Mouse (Mus musculus): Measurements from ENCODE around the gene Btf3l4.

Gene Btf3l4

DNA sequence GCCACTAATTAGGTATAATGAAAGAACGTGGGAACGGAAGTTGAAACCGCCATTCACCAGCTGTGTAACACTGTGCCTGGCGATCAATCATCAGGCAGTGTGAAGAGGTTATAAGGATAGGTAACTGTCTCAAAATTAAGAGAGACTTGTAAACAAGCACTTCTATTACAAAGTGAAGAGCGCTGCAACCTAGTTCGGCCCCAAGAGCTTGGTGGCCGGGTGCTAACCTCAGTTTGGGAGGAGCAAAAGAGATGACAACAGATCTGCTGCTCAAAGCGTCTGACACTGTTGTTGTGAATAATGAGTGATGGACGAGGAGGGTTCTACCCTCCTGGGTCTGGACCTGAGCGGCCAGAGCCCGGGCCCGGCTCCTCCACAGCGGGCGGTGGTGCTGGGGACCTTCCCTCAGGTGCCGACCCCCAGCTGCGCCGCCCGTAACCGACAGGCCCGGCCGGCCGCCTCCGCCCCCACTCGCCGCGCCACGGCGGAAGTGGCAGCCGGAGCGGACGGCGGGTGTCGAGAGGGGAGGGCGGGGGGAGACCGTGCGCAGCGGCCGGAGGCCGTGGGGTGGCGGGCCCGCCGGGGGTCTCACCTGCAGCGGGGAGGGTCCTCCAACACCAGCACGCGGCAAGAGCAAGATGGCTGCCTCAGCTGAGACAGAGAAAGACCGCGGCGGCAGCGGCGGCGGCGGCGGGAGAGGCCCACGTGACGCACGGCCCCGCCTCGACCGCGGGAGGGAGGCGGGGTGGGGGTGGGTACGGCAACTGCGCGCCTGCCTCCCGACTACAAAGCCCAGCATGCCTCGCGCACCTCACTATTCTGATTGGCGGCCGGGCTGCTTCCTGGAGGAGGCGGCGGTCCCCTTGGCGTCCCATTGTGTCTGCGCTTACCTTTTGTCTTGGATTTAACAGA is at the start of gene Btf3l4:
Gene Btf3l4 (minus strand): TSS at position 699 of the 912 bp plus-strand sequence.
- peak; percentile 92 for DNase-seq

DNA sequence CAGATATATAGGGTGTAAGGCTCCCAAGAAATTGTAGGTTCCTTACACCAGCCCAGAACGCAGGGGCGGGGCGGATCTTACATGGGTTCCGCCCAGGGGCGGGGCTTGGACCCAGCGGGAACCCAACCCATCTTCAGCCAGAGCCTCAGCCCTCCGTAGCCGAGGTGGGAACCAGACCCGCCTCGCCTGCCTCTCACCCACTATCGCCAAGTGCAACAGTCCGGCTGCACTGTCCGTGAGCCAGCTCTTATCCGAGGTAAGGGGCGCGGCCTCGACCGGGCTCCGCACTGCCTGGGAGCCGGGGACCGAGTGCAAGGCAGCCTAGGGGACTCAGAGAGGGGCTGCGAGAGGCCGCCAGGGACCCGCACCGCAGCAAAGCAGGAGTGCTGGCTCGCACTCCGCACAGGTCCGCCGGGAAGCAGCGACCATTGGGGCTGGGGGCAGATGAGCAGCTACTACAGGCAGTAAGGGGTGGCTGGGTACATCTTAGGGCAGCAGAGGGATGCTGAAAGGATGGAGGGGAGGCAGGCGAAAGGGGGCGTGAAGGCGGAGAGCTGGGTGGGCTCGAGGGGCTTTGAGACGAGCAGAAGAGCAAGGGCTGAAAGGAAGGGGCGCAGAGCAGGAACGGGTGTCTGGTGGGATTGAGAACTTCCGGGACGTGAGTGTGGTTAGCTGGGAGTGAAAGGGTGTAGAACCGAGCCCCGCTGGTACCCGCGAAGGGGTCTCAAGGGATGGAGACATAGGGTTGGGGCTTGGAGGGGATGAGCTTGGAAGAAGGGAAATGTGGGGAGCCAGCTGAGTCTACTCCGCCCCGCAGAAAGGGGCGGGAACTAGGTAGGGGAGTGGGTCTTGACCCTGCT is 45.8 kb upstream of the Btf3l4 start, which contains the start of gene Rab3b:
Gene Rab3b (plus strand): TSS at position 101 of the 860 bp plus-strand sequence.
- peak; percentile 11 for DNase-seq

DNA sequence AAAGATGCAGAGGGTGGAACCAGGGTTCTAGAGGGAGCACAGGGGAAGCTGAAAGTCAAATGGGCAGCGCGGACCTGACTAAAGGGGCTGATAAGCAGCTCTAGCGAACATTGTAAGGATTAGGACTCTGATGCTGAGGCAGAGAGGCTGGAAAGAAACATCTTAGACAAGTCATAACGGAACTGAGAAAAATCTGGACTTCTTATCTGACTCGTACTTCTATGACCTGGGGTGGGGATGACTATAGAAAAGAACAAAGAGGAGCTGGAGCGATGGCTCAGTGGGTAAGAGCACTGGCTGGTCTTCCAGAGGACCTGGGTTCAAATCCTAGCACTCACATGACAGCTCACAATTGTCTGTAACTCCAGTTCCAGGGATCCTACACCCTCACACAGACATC is 44.5 kb upstream of the Btf3l4 start:
- no peak for DNase-seq

- DNase-seq: no peak
Observed at GRCm38 (mm10) chr4:108873746-108874145, 40.3 kb upstream of the Btf3l4 start.

GRCm38 (mm10) chr4:108869730-108870374 is 36.4 kb upstream of the Btf3l4 start:
- DNase-seq: peak; percentile 69

GRCm38 (mm10) chr4:108866806-108867205 is 33.4 kb upstream of the Btf3l4 start:
- no peak for DNase-seq

DNA sequence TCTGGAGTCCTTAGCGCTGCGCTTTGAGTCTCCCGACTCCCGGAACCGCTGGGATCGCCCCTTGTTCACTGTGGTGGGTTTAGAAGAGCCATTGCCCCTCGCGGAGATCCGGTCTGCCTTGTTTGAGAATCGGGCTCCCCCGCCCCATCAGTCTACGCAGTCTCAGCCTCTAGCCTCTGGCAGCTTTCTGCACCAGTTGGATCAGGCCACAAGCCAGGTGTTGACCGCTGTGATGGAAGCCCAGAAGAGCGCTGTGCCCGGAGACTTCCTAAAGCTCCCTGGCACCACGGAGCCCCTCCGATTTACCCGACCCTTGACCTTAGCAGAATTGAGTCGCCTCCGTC is 15.1 kb upstream of the Btf3l4 start, which contains the start of gene A730015C16Rik:
Gene A730015C16Rik (minus strand): TSS at position 115 of the 344 bp plus-strand sequence.
- peak; percentile 47 for DNase-seq

DNA sequence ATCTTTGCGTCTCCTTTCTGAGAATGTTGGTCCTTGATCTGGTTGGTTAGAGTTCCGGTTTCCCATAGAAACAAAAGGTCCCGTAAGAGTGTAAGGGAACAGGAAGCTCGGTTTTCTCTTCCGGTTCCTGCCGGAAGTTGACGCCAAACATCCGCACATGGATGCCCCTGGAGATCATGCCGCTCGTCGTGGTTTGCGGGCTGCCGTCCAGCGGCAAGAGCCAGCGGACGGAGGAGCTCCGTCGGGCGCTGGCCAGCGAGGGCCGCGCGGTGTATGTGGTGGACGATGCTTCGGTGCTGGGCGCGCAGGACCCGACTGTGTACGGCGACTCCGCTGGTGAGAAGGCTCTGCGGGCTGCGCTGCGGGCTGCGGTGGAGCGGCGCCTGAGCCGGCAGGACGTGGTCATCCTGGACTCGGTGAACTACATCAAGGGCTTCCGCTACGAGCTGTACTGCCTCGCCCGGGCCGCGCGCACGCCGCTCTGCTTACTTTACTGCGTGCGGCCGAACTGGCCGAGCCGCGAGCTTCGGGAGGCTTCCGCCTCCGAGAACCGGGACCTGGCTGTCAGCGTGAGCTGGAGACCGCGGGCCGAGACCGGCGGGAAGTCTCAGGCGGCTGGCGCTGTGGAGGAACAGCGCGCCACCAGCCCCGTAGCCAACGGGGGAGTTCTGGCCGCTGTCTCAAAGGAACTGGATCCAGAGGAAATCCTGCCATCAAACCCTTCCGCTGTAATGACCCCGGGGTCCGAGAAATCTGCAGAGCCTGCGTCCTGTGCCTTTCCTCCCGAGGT is 14.5 kb upstream of the Btf3l4 start, which contains the start of gene Kti12:
Gene Kti12 (plus strand): TSS at position 71 of the 790 bp plus-strand sequence.
- peak; percentile 81 for DNase-seq

GRCm38 (mm10) chr4:108845824-108846569 is 12.6 kb upstream of the Btf3l4 start:
- no peak for DNase-seq

GRCm38 (mm10) chr4:108843336-108843735 is 9.9 kb upstream of the Btf3l4 start:
- DNase-seq: no peak

GRCm38 (mm10) chr4:108841920-108842578 is 8.6 kb upstream of the Btf3l4 start:
- DNase-seq: no peak

DNA sequence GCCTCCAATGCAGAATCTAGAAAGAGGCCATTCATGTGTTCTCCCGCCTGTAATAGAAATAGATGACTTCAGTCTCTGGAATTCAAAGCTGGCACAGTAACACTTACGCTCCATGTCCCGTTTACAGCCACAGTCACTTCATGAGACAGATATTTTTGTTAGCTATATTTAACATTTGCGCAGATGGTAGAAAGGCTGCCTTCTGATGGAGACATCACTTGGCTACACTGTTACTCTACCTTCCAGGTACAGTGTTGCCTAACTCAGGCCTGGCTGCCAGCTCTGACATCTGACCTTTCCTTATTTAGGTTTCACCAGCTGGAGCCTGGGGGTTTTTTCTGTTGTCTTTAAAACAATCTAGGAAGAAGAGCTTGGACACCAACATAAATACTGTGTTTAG is 4.6 kb upstream of the Btf3l4 start:
- peak; percentile 57 for DNase-seq

GRCm38 (mm10) chr4:108835496-108835895 is 2.1 kb upstream of the Btf3l4 start:
- no peak for DNase-seq

DNA sequence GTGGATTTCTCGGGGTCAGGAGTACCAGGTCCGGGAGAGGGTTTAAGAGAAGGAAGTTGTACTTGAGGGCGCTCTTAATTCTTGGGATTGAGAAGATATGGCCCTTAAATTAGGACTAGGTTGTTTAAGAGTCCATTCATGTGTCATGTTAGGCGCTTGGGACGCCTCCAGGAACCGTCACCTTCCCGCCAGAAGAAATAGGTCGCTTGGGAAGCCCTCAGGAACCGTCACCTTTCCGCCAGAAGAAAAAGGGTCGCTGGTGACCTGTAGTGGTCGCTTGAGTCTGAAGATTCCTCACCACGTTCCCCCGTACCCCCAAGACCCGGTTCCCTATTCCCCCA is 1.5 kb upstream of the Btf3l4 start:
- peak; percentile 55 for DNase-seq

- peak; percentile 85 for DNase-seq
Observed at GRCm38 (mm10) chr4:108834115-108834970, 929 bp upstream of the Btf3l4 start, which contains the start of gene Txndc12. Gene Txndc12 (plus strand): TSS chr4:108834601.

DNA sequence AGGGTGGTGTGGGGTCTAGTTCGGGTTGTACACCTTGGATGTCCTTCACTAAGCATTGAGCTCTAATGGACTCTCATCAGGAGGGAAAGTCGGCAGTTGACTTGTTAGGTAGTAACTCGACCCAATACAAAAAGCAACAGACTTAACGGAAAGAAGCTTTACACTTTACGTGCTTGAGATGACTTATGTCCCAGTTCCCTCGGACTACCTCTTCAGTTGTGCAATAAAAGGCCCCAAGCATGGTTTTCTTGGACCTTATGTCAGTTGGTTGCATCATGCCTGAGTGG is 357 bp upstream of the Btf3l4 start:
- no peak for DNase-seq

DNA sequence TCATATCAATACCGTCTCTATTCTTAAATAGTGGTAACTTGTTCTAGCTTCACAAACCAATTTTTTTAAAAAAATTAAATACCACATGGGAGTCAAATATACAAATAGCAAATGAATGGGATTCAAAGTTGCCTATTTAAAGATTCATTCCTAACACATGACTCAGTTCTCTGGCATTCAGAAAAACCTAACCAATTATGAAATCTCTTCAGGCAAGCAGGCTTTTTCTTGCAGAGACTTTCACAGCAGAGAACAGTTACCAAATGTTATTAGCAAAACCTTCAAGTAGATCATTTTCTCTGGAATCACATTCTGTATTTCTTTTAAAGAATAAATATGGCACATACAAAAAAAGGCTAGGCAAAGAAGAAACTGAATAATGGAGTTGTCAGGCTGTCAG is 2.7 kb downstream of the Btf3l4 start:
- no peak for DNase-seq

- no peak for DNase-seq
Observed at GRCm38 (mm10) chr4:108826643-108827042, 6.8 kb downstream of the Btf3l4 start.

DNA sequence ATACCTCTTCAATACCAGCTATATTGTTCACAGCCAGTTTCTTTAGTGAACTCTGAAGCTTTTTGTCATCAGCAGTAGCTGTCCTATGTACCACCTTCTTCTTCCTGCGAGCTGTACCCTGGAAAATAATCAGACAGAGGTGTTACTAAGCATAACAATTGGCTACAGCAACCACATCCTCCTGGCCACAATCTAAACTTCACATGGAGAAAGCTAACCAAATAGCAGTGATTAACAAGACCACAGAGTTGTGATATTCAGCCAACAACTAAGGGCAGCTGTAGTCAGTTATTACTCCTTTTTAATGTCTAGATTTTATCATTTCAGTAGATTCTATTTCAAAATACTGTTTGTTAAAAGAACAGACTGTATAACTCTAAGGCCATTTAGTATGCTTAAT is 7.3 kb downstream of the Btf3l4 start:
- DNase-seq: no peak

GRCm38 (mm10) chr4:108825677-108826076 is 7.7 kb downstream of the Btf3l4 start:
- no peak for DNase-seq

Measured in cerebellum, adult 11-12 months (tissue).